ENCODE assay signal across 12 mouse cellular contexts in the genomic region with DNA sequence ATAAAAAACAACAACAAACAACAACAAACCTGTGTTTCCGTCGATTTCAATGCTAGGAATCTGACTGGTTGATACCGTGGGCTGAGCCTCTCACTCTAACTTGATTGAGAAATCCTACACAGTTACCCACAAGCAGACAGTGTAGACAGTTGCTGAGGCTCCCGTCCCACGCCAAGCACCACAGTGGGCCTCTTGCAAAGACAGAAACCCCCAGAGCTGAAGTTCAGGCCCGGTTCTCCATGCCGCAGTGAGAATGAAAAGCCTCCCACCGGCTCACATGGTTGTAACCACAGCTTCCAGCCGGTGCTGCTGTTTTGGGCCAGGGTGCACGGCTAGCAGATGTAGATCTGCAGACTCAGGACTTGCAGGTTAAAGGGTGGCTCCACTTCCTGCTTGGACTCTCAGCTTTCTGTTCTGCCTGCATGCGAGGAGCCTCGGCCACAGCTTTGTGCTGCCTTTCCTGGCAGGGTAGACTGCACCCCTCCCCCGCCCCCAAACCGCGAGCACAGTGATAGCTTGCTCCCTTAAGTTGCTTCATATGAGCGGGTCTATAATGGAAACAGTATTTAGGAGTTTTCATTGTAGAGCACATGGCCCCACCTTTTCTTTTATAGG.
DNase-seq lines count a peak whose midpoint lies in the region; ATAC-seq lines count a peak whose summit lies in the region.
"Had no signal": no experiment of that assay in that cellular context is flagged by ENCODE, and none has a peak within 500 bp of the region (broad histone marks: within the 10 kb centered on the region; RNA-seq: fewer than 3 reads in every experiment).

No protein-coding gene starts in this region.

- H3K9me3 ChIP-seq in limb, embryonic 10.5 days (replicated peaks) = 0 out of 2 replicates have a peak, but pooled peaks cover 2% of the 10 kb centered on the region
- H3K9me3 ChIP-seq in intestine, embryonic 15.5 days = 0 out of 2 replicates have a peak, but pooled peaks cover 3% of the 10 kb centered on the region

- H3K9ac ChIP-seq in intestine, embryonic 15.5 days = no peak overlapping the region
- H3K9ac ChIP-seq: heart, embryonic 12.5 days; neural tube, embryonic 12.5 days had no signal

- H3K4me3 ChIP-seq in limb, embryonic 10.5 days = no peak overlapping the region
- no peak overlapping the region for H3K4me3 ChIP-seq in intestine, embryonic 15.5 days (replicated peaks)
- H3K4me3 ChIP-seq: erythroblast, embryonic 14.5 days; heart, embryonic 12.5 days; neural tube, embryonic 12.5 days had no signal

- no peaks in the 10 kb centered on the region for H3K27me3 ChIP-seq in limb, embryonic 10.5 days (ENCODE audit: low read depth, poor library complexity, severe bottlenecking)
- H3K27me3 ChIP-seq in intestine, embryonic 15.5 days (replicated peaks) = no peaks in the 10 kb centered on the region
- H3K27me3 ChIP-seq: heart, embryonic 12.5 days; neural tube, embryonic 12.5 days; Patski had no signal

- peak; percentile 90 for ATAC-seq in megakaryocyte progenitor cell, adult 5-6 weeks (replicated peaks; ENCODE audit: poor library complexity)
- no peak for ATAC-seq in intestine, embryonic 15.5 days
- ATAC-seq: Patski had no signal

- no peaks in the 10 kb centered on the region for H3K36me3 ChIP-seq in limb, embryonic 10.5 days
- H3K36me3 ChIP-seq in intestine, embryonic 15.5 days = no peaks in the 10 kb centered on the region
- H3K36me3 ChIP-seq: heart, embryonic 12.5 days; neural tube, embryonic 12.5 days had no signal

- H3K27ac ChIP-seq in limb, embryonic 10.5 days = peak overlapping the region; percentile 51
- no peak overlapping the region for H3K27ac ChIP-seq in intestine, embryonic 15.5 days
- H3K27ac ChIP-seq: neural tube, embryonic 12.5 days had no signal

- 80% methylated on average over 16 of the region's 16 CpGs for WGBS in limb, embryonic 10.5 days
- WGBS in intestine, embryonic 15.5 days = 67% methylated on average over 16 of the region's 16 CpGs

- no peak overlapping the region for H3K4me2 ChIP-seq in intestine, embryonic 15.5 days (replicated peaks)
- H3K4me2 ChIP-seq: heart, embryonic 12.5 days; neural tube, embryonic 12.5 days had no signal

- peaks cover 17% of the 10 kb centered on the region for H3K4me1 ChIP-seq in limb, embryonic 10.5 days
- H3K4me1 ChIP-seq in intestine, embryonic 15.5 days (replicated peaks) = no peaks in the 10 kb centered on the region; the same call in 1 of the 2 replicates
- H3K4me1 ChIP-seq: heart, embryonic 12.5 days; neural tube, embryonic 12.5 days had no signal

- DNase-seq in CD4-positive, CD25-positive, alpha-beta regulatory T cell, adult 2 months (ENCODE audit: low read depth, low spot score) = peak; percentile 38
- DNase-seq in ES-CJ7 (ENCODE audit: low read depth, low spot score) = peak; percentile 22
- peak; percentile 55 for DNase-seq in limb, embryonic 10.5 days (ENCODE audit: low spot score)
- no peak for DNase-seq in cerebellum, postnatal 25 days
- DNase-seq in gastrocnemius, postnatal 4 days (ENCODE audit: low spot score in 2 of 2) = no peak
- DNase-seq: right cerebral cortex, postnatal 25 days had no signal

Comparison
In these comparisons a context has a peak if more than half of its experiments do, and no peak if none do; other contexts are left out.
1. DNase-seq: peak in CD4-positive, CD25-positive, alpha-beta regulatory T cell, adult 2 months (single experiment), ES-CJ7 (single experiment) and limb, embryonic 10.5 days (single experiment); none in cerebellum, postnatal 25 days (0 of 2) and gastrocnemius, postnatal 4 days (0 of 2).